Mouse (Mus musculus) erythroblast, embryonic 14.5 days (primary cell): ENCODE results near the gene Kctd20.

Source experiments
- GATA1 ChIP-seq: IDR thresholded peaks from 2 replicates; pipeline ENCODE4 v1.6.1; 2012; ENCODE audit warnings: low read length, inconsistent platforms, mixed read lengths
- TAL1 ChIP-seq: IDR thresholded peaks from 3 replicates; pipeline ENCODE4 v1.6.1; 2012; ENCODE audit warnings: low read length, inconsistent platforms, mixed read lengths

DNA sequence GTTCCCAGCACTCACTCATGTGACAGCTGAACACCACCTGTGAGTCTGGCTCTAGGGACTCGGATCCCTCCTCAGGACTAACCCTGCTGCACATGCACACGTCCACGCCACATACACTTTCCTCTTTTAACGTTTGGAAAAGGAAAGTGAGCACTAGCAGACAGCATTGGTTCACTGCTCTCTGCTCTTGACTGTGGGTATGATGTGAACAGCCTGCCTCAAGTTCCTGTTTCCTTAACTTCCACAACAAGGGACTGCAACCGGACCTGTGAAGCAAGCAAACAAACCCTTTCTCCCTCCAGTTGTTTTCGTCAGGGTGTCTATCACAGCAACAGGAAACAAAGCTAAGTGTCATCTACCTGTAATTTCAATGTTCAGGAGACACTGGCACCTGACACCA, 48.7 kb downstream of the Kctd20 start:
- TF ChIP-seq TAL1 (no peak), GATA1 (no peak)
